Mouse (Mus musculus): Measurements from ENCODE around the gene Pdzrn4. TPM values are rescaled to one million over a fixed set of nuclear protein-coding genes. Genes with fewer than 3 reads are reported as not detected.

Pdzrn4 gene
- polyA plus RNA-seq, 1 experiment: 2.1 TPM

GRCm38 (mm10) chr15:92597011-92597780, 200.5 kb downstream of the Pdzrn4 start:
- 2% methylated on average over 20 of the region's 20 CpGs for WGBS
- TF ChIP-seq CTCF (IDR thresholded peaks at IDR 0.05; ENCODE audit: borderline replicate concordance, insufficient read depth, low read depth, low read length): no peak
- no peak for TF ChIP-seq POLR2A (IDR thresholded peaks at IDR 0.05; ENCODE audit: borderline replicate concordance, insufficient read depth, low read length)
- no peak overlapping the region for H3K27ac ChIP-seq (ENCODE audit: insufficient read depth, low read length)
- H3K4me1 ChIP-seq (ENCODE audit: control insufficient read depth, insufficient read depth, low read length): no peaks in the 10 kb centered on the region; the same call in 1 of the 2 replicates
- peak overlapping the region; percentile 7 for H3K4me3 ChIP-seq (replicated peaks; ENCODE audit: insufficient read depth, low read depth, low read length)
- peak in 1 of 2 experiments; percentile 23 for DNase-seq
- H3K27me3 ChIP-seq (ENCODE audit: control insufficient read depth, insufficient read depth, low read length): peaks cover 4% of the 10 kb centered on the region; the same call in 1 of the 2 replicates

- 3% methylated on average over 18 of the region's 18 CpGs for whole genome bisulfite sequencing
- H3K27ac ChIP-seq (ENCODE audit: insufficient read depth, low read length): no peak overlapping the region
- TF ChIP-seq CTCF (IDR thresholded peaks at IDR 0.05; ENCODE audit: borderline replicate concordance, insufficient read depth, low read depth, low read length) (peak; percentile 32; the same call in 1 of the 2 replicates), POLR2A (IDR thresholded peaks at IDR 0.05; ENCODE audit: borderline replicate concordance, insufficient read depth, low read length) (no peak)
- peak in 1 of 2 experiments; percentile 21 for DNase-seq
- peaks cover 4% of the 10 kb centered on the region; the same call in 1 of the 2 replicates for H3K27me3 ChIP-seq (ENCODE audit: control insufficient read depth, insufficient read depth, low read length)
- H3K4me3 ChIP-seq (replicated peaks; ENCODE audit: insufficient read depth, low read depth, low read length): peak overlapping the region; percentile 6
- no peaks in the 10 kb centered on the region; the same call in 1 of the 2 replicates for H3K4me1 ChIP-seq (ENCODE audit: control insufficient read depth, insufficient read depth, low read length)
Observed at GRCm38 (mm10) chr15:92598380-92599295, 202.0 kb downstream of the Pdzrn4 start.

DNA sequence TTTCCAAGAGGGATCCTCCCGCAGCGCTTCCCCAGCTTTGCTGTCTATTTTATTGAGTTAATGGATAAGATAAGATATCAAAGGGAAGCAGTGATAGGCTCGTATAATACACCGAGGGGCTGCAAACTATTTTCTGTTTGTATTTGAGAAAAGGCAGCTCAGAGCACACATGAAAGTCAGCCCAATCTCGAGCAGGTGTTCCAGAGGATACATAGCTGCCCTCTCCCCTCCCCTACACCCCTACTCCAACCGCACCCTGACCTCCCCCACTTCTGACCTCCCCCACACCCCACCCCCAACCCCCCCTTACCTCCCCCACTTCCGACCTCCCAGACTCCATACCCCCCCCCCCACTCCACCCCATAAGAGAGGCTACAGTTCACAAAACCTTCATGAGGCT, 202.7 kb downstream of the Pdzrn4 start:
- Histone ChIP-seq H3K4me1 (ENCODE audit: control insufficient read depth, insufficient read depth, low read length) (no peaks in the 10 kb centered on the region; the same call in 1 of the 2 replicates), H3K27me3 (ENCODE audit: control insufficient read depth, insufficient read depth, low read length) (peaks cover 4% of the 10 kb centered on the region; the same call in 1 of the 2 replicates), H3K4me3 (replicated peaks; ENCODE audit: insufficient read depth, low read depth, low read length) (no peak overlapping the region), H3K27ac (ENCODE audit: insufficient read depth, low read length) (no peak overlapping the region)
- WGBS: 11% methylated on average over 7 of the region's 7 CpGs
- TF ChIP-seq CTCF (IDR thresholded peaks at IDR 0.05; ENCODE audit: borderline replicate concordance, insufficient read depth, low read depth, low read length) (no peak), POLR2A (IDR thresholded peaks at IDR 0.05; ENCODE audit: borderline replicate concordance, insufficient read depth, low read length) (no peak)
- no peak for DNase-seq

DNA sequence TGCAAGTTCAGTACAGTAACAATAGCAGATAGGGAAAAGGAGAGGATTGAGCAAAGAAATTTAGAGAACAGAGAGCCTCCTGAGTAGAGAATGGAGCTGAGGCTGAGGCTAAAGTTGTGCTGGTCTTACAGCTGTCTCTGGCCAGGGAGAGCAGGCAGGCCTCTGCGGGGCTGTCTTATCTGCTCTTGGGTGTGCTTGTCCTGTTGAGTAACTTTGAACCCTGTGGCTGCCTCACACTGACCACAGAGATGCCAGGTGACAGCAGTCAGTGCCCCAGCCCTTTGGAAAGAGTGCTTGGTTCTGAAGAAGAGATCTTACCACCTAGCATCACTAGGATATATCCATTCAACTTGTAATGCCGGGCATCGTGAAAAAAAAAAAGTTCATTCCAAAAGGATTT, 214.2 kb downstream of the Pdzrn4 start:
- TF ChIP-seq POLR2A (IDR thresholded peaks at IDR 0.05; ENCODE audit: borderline replicate concordance, insufficient read depth, low read length) (no peak), CTCF (IDR thresholded peaks at IDR 0.05; ENCODE audit: borderline replicate concordance, insufficient read depth, low read depth, low read length) (no peak)
- WGBS: 96% methylated on average over 3 of the region's 3 CpGs

DNA sequence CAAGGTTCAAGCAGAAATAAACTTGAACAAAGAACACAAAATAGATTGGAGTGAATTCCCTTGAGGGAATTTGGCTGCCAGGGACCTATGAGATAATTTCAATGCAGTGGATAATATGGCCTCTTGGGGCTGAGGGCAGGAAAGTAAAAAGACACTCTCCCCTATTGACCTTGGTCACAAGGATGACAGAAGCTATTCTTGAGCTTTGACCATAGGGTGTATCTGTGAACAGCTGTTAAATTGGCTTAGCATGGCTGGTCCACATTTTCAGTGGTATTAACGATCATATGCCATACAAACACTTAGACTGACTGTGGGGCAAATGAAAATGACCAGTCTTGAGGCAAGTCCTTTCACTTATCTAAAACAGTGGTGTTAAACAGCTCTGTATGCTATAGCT, 215.7 kb downstream of the Pdzrn4 start:
- H3K27me3 ChIP-seq (ENCODE audit: control insufficient read depth, insufficient read depth, low read length): no peaks in the 10 kb centered on the region
- no peak for DNase-seq
- no peaks in the 10 kb centered on the region for H3K4me1 ChIP-seq (ENCODE audit: control insufficient read depth, insufficient read depth, low read length)
- 41% methylated on average over 1 of the region's 1 CpGs for WGBS
- TF ChIP-seq CTCF (IDR thresholded peaks at IDR 0.05; ENCODE audit: borderline replicate concordance, insufficient read depth, low read depth, low read length) (no peak), POLR2A (IDR thresholded peaks at IDR 0.05; ENCODE audit: borderline replicate concordance, insufficient read depth, low read length) (no peak)
- no peak overlapping the region for H3K4me3 ChIP-seq (replicated peaks; ENCODE audit: insufficient read depth, low read depth, low read length)
- no peak overlapping the region for H3K27ac ChIP-seq (ENCODE audit: insufficient read depth, low read length)

More for the DNA sequence above, 214.2 kb downstream of the Pdzrn4 start:
- Histone ChIP-seq H3K27ac (ENCODE audit: insufficient read depth, low read length) (no peak overlapping the region), H3K27me3 (ENCODE audit: control insufficient read depth, insufficient read depth, low read length) (no peaks in the 10 kb centered on the region), H3K4me1 (ENCODE audit: control insufficient read depth, insufficient read depth, low read length) (no peaks in the 10 kb centered on the region), H3K4me3 (replicated peaks; ENCODE audit: insufficient read depth, low read depth, low read length) (no peak overlapping the region)
- no peak for DNase-seq

- DNase-seq: no peak
- no peak overlapping the region for H3K4me3 ChIP-seq (replicated peaks; ENCODE audit: insufficient read depth, low read depth, low read length)
- H3K4me1 ChIP-seq (ENCODE audit: control insufficient read depth, insufficient read depth, low read length): no peaks in the 10 kb centered on the region
- TF ChIP-seq CTCF (IDR thresholded peaks at IDR 0.05; ENCODE audit: borderline replicate concordance, insufficient read depth, low read depth, low read length): no peak
- TF ChIP-seq POLR2A (IDR thresholded peaks at IDR 0.05; ENCODE audit: borderline replicate concordance, insufficient read depth, low read length): no peak
- H3K27me3 ChIP-seq (ENCODE audit: control insufficient read depth, insufficient read depth, low read length): no peaks in the 10 kb centered on the region
- 92% methylated on average over 3 of the region's 3 CpGs for WGBS
- no peak overlapping the region for H3K27ac ChIP-seq (ENCODE audit: insufficient read depth, low read length)
Observed at GRCm38 (mm10) chr15:92613228-92613627, 216.5 kb downstream of the Pdzrn4 start.

DNA sequence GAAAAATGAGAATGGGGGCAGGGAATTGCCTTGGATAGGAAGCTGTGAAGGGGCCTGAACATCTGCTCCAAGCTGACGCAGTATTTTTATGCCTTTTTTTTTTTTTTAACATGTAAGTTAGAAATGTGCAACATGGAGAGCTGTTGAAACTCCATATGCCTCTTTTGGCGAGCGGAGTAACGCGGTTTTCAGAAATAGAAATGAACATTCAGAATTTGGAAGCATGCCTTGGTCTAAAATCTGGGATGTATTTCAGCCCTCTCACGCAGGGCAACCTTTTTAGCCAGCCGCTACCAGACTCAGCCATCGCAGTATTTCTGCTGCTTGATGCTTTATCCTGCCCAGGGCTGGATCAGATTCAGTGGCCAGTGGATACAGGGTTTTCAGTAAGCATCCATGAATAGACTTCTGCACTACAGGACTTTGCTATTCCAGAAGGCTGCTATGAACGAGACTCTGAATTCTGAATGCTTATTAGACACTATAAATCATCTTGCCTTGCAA, 225.1 kb downstream of the Pdzrn4 start:
- DNase-seq: peak; percentile 72 to 90
- TF ChIP-seq POLR2A (IDR thresholded peaks at IDR 0.05; ENCODE audit: borderline replicate concordance, insufficient read depth, low read length): no peak
- TF ChIP-seq CTCF (IDR thresholded peaks at IDR 0.05; ENCODE audit: borderline replicate concordance, insufficient read depth, low read depth, low read length): no peak
- Histone ChIP-seq H3K27me3 (ENCODE audit: control insufficient read depth, insufficient read depth, low read length) (no peaks in the 10 kb centered on the region), H3K4me1 (ENCODE audit: control insufficient read depth, insufficient read depth, low read length) (no peaks in the 10 kb centered on the region; the same call in 1 of the 2 replicates), H3K4me3 (replicated peaks; ENCODE audit: insufficient read depth, low read depth, low read length) (no peak overlapping the region), H3K27ac (ENCODE audit: insufficient read depth, low read length) (no peak overlapping the region)
- 5% methylated on average over 9 of the region's 9 CpGs for WGBS

Data from cerebellum, adult 2 months (tissue).